Mouse (Mus musculus): ENCODE data around the gene Ywhag.

Ywhag gene

GRCm38 (mm10) chr5:135913201-135913600 is 21.2 kb downstream of the Ywhag start:
- DNase-seq (ENCODE audit: low read depth, low spot score) = no peak

GRCm38 (mm10) chr5:135911633-135912220 is 22.7 kb downstream of the Ywhag start:
- DNase-seq (ENCODE audit: low read depth, low spot score) = no peak

GRCm38 (mm10) chr5:135910813-135911212 is 23.6 kb downstream of the Ywhag start:
- no peak for DNase-seq (ENCODE audit: low read depth, low spot score)

- no peak for DNase-seq (ENCODE audit: low read depth, low spot score)
Observed at GRCm38 (mm10) chr5:135909646-135910045, 24.8 kb downstream of the Ywhag start.

- no peak for DNase-seq (ENCODE audit: low read depth, low spot score)
Observed at GRCm38 (mm10) chr5:135908989-135909388, 25.4 kb downstream of the Ywhag start.

GRCm38 (mm10) chr5:135908185-135908584 is 26.2 kb downstream of the Ywhag start:
- no peak for DNase-seq (ENCODE audit: low read depth, low spot score)

- no peak for DNase-seq (ENCODE audit: low read depth, low spot score)
Observed at GRCm38 (mm10) chr5:135907256-135907655, 27.2 kb downstream of the Ywhag start.

- DNase-seq (ENCODE audit: low read depth, low spot score) = no peak
Observed at GRCm38 (mm10) chr5:135906846-135907245, 27.6 kb downstream of the Ywhag start.

GRCm38 (mm10) chr5:135905320-135906225 is 28.8 kb downstream of the Ywhag start:
- no peak for DNase-seq (ENCODE audit: low read depth, low spot score)

GRCm38 (mm10) chr5:135904259-135904658 is 30.2 kb downstream of the Ywhag start:
- DNase-seq (ENCODE audit: low read depth, low spot score) = no peak

GRCm38 (mm10) chr5:135903551-135904151 is 30.8 kb downstream of the Ywhag start:
- DNase-seq (ENCODE audit: low read depth, low spot score) = peak; percentile 78

GRCm38 (mm10) chr5:135903058-135903457 is 31.4 kb downstream of the Ywhag start:
- DNase-seq (ENCODE audit: low read depth, low spot score) = no peak

- DNase-seq (ENCODE audit: low read depth, low spot score) = no peak
Observed at GRCm38 (mm10) chr5:135901354-135902095, 32.9 kb downstream of the Ywhag start.

- no peak for DNase-seq (ENCODE audit: low read depth, low spot score)
Observed at GRCm38 (mm10) chr5:135900701-135901100, 33.7 kb downstream of the Ywhag start.

- no peak for DNase-seq (ENCODE audit: low read depth, low spot score)
Observed at GRCm38 (mm10) chr5:135899833-135900232, 34.6 kb downstream of the Ywhag start.

- no peak for DNase-seq (ENCODE audit: low read depth, low spot score)
Observed at GRCm38 (mm10) chr5:135898995-135899394, 35.4 kb downstream of the Ywhag start.

- no peak for DNase-seq (ENCODE audit: low read depth, low spot score)
Observed at GRCm38 (mm10) chr5:135898028-135898427, 36.4 kb downstream of the Ywhag start.

GRCm38 (mm10) chr5:135894958-135895357 is 39.5 kb downstream of the Ywhag start:
- DNase-seq (ENCODE audit: low read depth, low spot score) = no peak

- DNase-seq (ENCODE audit: low read depth, low spot score) = no peak
Observed at GRCm38 (mm10) chr5:135892589-135893351, 41.6 kb downstream of the Ywhag start.

GRCm38 (mm10) chr5:135890920-135891319 is 43.5 kb downstream of the Ywhag start:
- no peak for DNase-seq (ENCODE audit: low read depth, low spot score)

- DNase-seq (ENCODE audit: low read depth, low spot score) = no peak
Observed at GRCm38 (mm10) chr5:135890323-135890722, 44.1 kb downstream of the Ywhag start.
